Comparison of ENCODE assay signal across 9 mouse cellular contexts in the genomic region with DNA sequence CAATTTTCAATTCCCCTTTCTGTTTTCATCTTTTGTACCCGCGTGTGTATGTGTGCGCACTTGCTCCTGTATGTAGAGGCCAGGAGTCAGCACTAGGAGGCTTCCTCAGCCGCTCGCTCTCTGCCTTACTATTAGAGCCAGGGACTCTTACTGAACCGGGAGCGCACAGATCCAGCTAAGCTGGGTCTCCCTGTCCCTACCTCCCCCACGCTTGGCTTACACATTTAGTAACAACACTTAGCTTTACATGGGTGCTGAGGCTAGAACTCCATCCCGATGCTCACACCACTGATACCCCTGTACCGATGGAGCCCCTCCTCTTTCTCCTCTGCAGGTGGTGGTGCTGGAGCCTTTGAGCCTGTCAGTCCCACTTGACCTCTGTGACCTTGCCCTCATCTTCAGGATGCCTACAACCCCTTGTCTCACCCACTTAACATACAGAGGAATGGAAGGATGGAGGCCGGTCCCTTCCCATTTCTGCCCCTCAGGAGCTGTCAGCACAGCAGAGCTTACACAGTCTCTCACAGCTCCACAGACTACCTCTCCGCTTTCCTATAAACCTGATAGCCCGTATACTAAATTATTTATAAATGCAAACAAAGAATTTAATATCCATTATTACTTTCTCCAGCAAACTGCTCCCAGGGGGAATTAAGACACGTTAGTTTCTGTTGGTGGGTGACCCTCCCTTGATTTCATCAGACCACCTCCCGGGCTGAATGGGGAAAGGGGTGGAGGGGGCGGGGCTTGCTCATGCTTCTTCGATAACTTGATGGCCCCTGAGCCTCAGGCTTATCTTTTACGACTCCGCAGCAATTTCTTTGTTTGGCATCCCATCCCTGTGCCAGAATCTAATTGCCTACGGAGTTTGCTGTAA. TPM values are rescaled to one million over a fixed set of nuclear protein-coding genes. Genes with fewer than 3 reads are reported as not detected.
A peak's percentile ranks its signal among the peaks of the same experiment; 100 is the strongest.
DNase-seq lines count a peak whose midpoint lies in the region; ATAC-seq and TF ChIP-seq lines count a peak whose summit lies in the region.
"Had no signal": no experiment of that assay in that cellular context is flagged by ENCODE, and none has a peak within 500 bp of the region (broad histone marks: within the 10 kb centered on the region; RNA-seq: fewer than 3 reads in every experiment).

No protein-coding gene starts in this region.

- H3K4me2 ChIP-seq in hindbrain, embryonic 12.5 days (replicated peaks), result peak overlapping the region; percentile 38

- H3K27me3 ChIP-seq in E14TG2a.4 (ENCODE audit: insufficient read depth, low read length), result peaks cover 8% of the 10 kb centered on the region; the same call in 1 of the 2 replicates
- H3K27me3 ChIP-seq in hindbrain, embryonic 12.5 days, result peaks cover 5% of the 10 kb centered on the region; the same call in 1 of the 2 replicates
- no peaks in the 10 kb centered on the region for H3K27me3 ChIP-seq in midbrain, embryonic 10.5 days (ENCODE audit: low read depth, poor library complexity, severe bottlenecking)

- H3K36me3 ChIP-seq in E14TG2a.4 (ENCODE audit: insufficient read depth, low read length), result no peaks in the 10 kb centered on the region
- H3K36me3 ChIP-seq in hindbrain, embryonic 12.5 days, result no peaks in the 10 kb centered on the region
- no peaks in the 10 kb centered on the region for H3K36me3 ChIP-seq in midbrain, embryonic 10.5 days

- WGBS in hindbrain, embryonic 12.5 days, result 35% methylated on average over 20 of the region's 20 CpGs
- WGBS in midbrain, embryonic 10.5 days, result 39% methylated on average over 20 of the region's 20 CpGs

- H3K27ac ChIP-seq in hindbrain, embryonic 12.5 days, result no peak overlapping the region
- no peak overlapping the region for H3K27ac ChIP-seq in midbrain, embryonic 10.5 days (replicated peaks)

- H3K9me3 ChIP-seq in E14TG2a.4 (ENCODE audit: low read length), result peaks cover 2% of the 10 kb centered on the region; the same call in 1 of the 2 replicates
- peaks cover 4% of the 10 kb centered on the region; the same call in 1 of the 2 replicates for H3K9me3 ChIP-seq in hindbrain, embryonic 12.5 days (replicated peaks)
- no peaks in the 10 kb centered on the region for H3K9me3 ChIP-seq in midbrain, embryonic 10.5 days (replicated peaks)

- peak overlapping the region; percentile 70 for H3K4me3 ChIP-seq in E14TG2a.4 (replicated peaks; ENCODE audit: low read length)
- 0 out of 2 replicates have a peak overlapping the region, but pooled peaks have one; percentile 1 for H3K4me3 ChIP-seq in hindbrain, embryonic 12.5 days
- H3K4me3 ChIP-seq in midbrain, embryonic 10.5 days, result peak overlapping the region; percentile 42

- H3K9ac ChIP-seq in hindbrain, embryonic 12.5 days, result no peak overlapping the region

- peak; percentile 12 for ATAC-seq in CD4-positive, CD25-positive, alpha-beta regulatory T cell, adult 4 months
- peak; percentile 35; the same call in 1 of the 2 replicates for ATAC-seq in hindbrain, embryonic 12.5 days (ENCODE audit: low FRiP score)
- ATAC-seq in inflammation-experienced regulatory T-cells, adult 6 months, result no peak

- DNase-seq in midbrain, embryonic 10.5 days (ENCODE audit: low spot score), result no peak
- DNase-seq in urinary bladder, postnatal 25 days (ENCODE audit: low spot score), result no peak
- no peak for DNase-seq in adrenal gland, postnatal 4 days (ENCODE audit: low spot score in 2 of 2)

- peaks cover 23% of the 10 kb centered on the region for H3K4me1 ChIP-seq in E14TG2a.4 (replicated peaks; ENCODE audit: low read depth, low read length)
- peaks cover 7% of the 10 kb centered on the region; the same call in 1 of the 2 replicates for H3K4me1 ChIP-seq in hindbrain, embryonic 12.5 days
- H3K4me1 ChIP-seq in midbrain, embryonic 10.5 days, result peaks cover 13% of the 10 kb centered on the region

- TF ChIP-seq CTCF in E14TG2a.4 (conservative IDR thresholded peaks at IDR 0.05; ENCODE audit: low read length), result no peak

RNA-seq across cellular contexts. Expression of a gene that starts 7.7 kb away (rescaled TPM):
- polyA plus RNA-seq in CD4-positive, CD25-positive, alpha-beta regulatory T cell, adult 4 months (2017; shearing (Covaris generic)), result under 1 TPM in 1 of 2 experiments, not detected in 1; 0.62 TPM
- polyA plus RNA-seq in hindbrain, embryonic 12.5 days (2016; fragmentation: Nextera tagmentation; extraction: Ambion mirVana), result 3.3 and 4.0 TPM in 2 replicates
- 2.1 and 3.0 TPM in 2 replicates for polyA plus RNA-seq in midbrain, embryonic 10.5 days (2016; fragmentation: Nextera tagmentation; extraction: Ambion mirVana)
- polyA plus RNA-seq in inflammation-experienced regulatory T-cells, adult 6 months (2017; shearing (Covaris generic)), result under 1 TPM in 2 of 3 experiments, not detected in 1; 0.29 to 0.54 TPM
- 10 to 100 TPM in 1 of 2 experiments, 1 to 10 TPM in 1; 9.1 to 10.1 TPM for total RNA-seq in adrenal gland, postnatal 4 days (2021)

RNA-seq across cellular contexts. Expression of a gene that starts 43.8 kb away (rescaled TPM):
- polyA plus RNA-seq in CD4-positive, CD25-positive, alpha-beta regulatory T cell, adult 4 months (2017; shearing (Covaris generic)), result not detected
- not detected in 2 replicates for polyA plus RNA-seq in hindbrain, embryonic 12.5 days (2016; fragmentation: Nextera tagmentation; extraction: Ambion mirVana)
- not detected in 2 replicates for polyA plus RNA-seq in midbrain, embryonic 10.5 days (2016; fragmentation: Nextera tagmentation; extraction: Ambion mirVana)
- polyA plus RNA-seq in inflammation-experienced regulatory T-cells, adult 6 months (2017; shearing (Covaris generic)), result not detected
- 1 to 10 TPM; 1.3 to 1.5 TPM for total RNA-seq in adrenal gland, postnatal 4 days (2021)
- total RNA-seq: liver, adult 2 months had no signal
- polyA plus RNA-seq: liver, adult 2 months had no signal

RNA-seq across cellular contexts. Expression of a gene that starts 45.4 kb away (rescaled TPM):
- polyA plus RNA-seq in CD4-positive, CD25-positive, alpha-beta regulatory T cell, adult 4 months (2017; shearing (Covaris generic)), result not detected
- polyA plus RNA-seq in hindbrain, embryonic 12.5 days (2016; fragmentation: Nextera tagmentation; extraction: Ambion mirVana), result not detected in 2 replicates
- not detected in 2 replicates for polyA plus RNA-seq in midbrain, embryonic 10.5 days (2016; fragmentation: Nextera tagmentation; extraction: Ambion mirVana)
- not detected for polyA plus RNA-seq in inflammation-experienced regulatory T-cells, adult 6 months (2017; shearing (Covaris generic))
- total RNA-seq in adrenal gland, postnatal 4 days (2021), result 1 to 10 TPM in 1 of 2 experiments, not detected in 1; 1.2 TPM
- total RNA-seq: heart, postnatal 25 days had no signal

RNA-seq across cellular contexts. Expression of a gene that starts 47.7 kb away (rescaled TPM):
- polyA plus RNA-seq in CD4-positive, CD25-positive, alpha-beta regulatory T cell, adult 4 months (2017; shearing (Covaris generic)), result not detected
- polyA plus RNA-seq in hindbrain, embryonic 12.5 days (2016; fragmentation: Nextera tagmentation; extraction: Ambion mirVana), result not detected in 2 replicates
- not detected in 2 replicates for polyA plus RNA-seq in midbrain, embryonic 10.5 days (2016; fragmentation: Nextera tagmentation; extraction: Ambion mirVana)
- not detected for polyA plus RNA-seq in inflammation-experienced regulatory T-cells, adult 6 months (2017; shearing (Covaris generic))
- not detected for total RNA-seq in adrenal gland, postnatal 4 days (2021)
- total RNA-seq: heart, postnatal 25 days; liver, adult 2 months had no signal
- polyA plus RNA-seq: liver, adult 2 months had no signal

RNA-seq across cellular contexts. Expression of a gene that starts 51.2 kb away (rescaled TPM):
- 10 to 100 TPM; 22.5 to 44.8 TPM for polyA plus RNA-seq in CD4-positive, CD25-positive, alpha-beta regulatory T cell, adult 4 months (2017; shearing (Covaris generic))
- 1.1 and 1.4 TPM in 2 replicates for polyA plus RNA-seq in hindbrain, embryonic 12.5 days (2016; fragmentation: Nextera tagmentation; extraction: Ambion mirVana)
- polyA plus RNA-seq in midbrain, embryonic 10.5 days (2016; fragmentation: Nextera tagmentation; extraction: Ambion mirVana), result 0.87 and 0.98 TPM in 2 replicates
- polyA plus RNA-seq in inflammation-experienced regulatory T-cells, adult 6 months (2017; shearing (Covaris generic)), result 10 to 100 TPM; 23.3 to 30.2 (median 30.0) TPM
- total RNA-seq in adrenal gland, postnatal 4 days (2021), result 10 to 100 TPM; 16.4 to 20.8 TPM

Comparison
In these comparisons a context has a peak if more than half of its experiments do, and no peak if none do; other contexts are left out.
1. H3K4me3 ChIP-seq: peak in every context shown above with its lines; median percentile 70 in E14TG2a.4; 42 in midbrain, embryonic 10.5 days; 1 in hindbrain, embryonic 12.5 days.